Mouse (Mus musculus) retina, embryonic 14.5 days (tissue): ENCODE results near the gene Cd33.

Experiments used
- DNase-seq: peaks from one replicate; pipeline ENCODE4 v3.0.0-alpha.2; 2015; ENCODE audit warnings: low spot score

The Cd33 gene

DNA sequence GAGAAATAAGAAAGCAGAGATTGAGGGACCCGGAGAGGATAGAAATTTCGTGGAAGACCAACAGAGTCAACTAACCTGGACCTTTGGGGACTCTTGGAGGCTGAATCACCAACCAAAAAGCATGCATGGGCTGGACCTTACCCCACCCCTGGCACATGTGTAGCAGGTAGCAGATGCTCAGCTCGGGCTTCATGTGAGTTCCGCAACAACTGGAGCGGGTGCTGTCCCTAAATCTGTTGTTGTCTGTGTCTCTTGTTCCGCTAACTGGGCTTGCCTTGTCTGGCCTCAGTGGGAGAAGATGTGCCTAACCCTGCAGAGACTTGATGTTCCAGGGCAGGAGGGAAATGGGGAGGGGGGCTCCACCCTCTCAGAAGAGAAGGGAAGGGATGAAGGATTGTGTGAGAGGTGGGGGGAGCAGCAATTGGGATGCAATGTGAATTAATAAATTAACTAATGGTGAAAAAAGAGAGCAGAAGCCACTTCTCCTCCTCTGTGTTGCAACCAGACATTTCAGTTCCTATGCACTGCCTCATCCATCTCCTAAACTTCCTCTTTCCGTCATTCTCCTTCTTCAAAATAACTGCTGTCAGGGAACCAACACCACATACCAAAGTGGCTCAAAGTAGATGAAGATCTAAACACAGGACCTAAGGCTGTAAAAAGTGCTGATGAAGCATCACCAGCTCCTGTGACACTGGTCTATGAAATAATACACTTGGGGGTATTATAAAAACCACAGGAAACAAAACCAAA is at the start of gene Cd33:
Gene Cd33, minus strand, starts transcription at position 204 of the 753 bp plus-strand sequence.
- DNase-seq: no peak

GRCm38 (mm10) chr7:43584790-43585189 is 40.6 kb upstream of the Cd33 start:
- DNase-seq: no peak

DNA sequence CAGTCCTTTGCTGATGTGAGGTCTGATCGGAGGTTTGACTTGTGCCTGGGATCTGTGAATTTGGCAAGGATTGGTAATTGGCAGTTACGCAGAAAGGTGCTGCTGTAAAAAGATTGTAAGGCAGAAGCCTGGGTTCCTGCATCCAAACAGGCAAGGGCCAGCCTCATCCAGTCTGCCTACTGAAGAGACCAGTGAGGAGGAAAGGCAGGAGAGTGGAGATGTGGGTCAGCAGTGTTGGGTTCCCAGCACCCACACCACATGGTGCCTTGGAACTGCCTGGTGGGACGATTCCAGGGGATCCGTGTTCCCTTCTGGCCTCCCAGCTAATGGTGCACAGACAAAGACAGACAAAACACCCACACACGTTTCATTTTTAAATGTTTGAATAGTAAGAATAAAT is 36.3 kb upstream of the Cd33 start:
- DNase-seq: no peak

DNA sequence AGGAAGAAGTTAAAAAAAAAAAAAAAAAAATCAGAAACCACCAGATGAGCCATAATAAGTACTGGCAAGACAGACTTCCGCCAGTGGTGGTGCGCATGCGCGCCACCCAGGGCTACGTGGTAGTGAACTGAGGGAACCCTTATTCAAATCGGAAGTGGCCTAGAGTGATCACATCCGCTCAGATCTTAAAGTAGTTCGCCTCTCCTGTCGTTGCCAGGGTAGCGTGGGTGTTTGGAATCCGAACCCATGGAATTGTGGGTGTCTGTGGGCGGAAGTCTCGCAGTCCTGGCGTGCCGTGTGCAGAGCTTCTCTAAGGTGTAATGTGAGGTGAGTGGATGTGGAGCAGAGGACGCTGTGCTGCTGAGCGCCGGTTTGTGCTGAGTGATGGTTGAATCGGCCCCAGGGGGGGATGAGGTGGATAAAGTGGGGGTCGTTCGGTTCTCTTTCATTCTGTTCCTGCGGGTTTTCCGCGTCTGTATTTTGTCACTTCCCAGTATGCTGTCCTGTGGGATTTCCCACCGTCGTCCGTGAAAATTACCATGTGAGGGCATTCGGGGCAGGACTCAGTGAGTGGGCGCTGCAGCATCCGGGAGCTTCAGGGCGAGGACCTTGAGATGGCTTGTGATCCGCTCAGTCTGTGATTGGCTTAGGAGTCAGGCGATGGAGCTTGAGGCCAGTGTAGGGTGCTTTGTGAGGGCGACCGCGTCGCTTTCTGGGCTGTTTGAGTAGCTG is 35.4 kb upstream of the Cd33 start, which contains the start of gene Zfp719:
Gene Zfp719, plus strand, starts transcription at position 171 of the 732 bp plus-strand sequence.
- peak; percentile 95 for DNase-seq

DNA sequence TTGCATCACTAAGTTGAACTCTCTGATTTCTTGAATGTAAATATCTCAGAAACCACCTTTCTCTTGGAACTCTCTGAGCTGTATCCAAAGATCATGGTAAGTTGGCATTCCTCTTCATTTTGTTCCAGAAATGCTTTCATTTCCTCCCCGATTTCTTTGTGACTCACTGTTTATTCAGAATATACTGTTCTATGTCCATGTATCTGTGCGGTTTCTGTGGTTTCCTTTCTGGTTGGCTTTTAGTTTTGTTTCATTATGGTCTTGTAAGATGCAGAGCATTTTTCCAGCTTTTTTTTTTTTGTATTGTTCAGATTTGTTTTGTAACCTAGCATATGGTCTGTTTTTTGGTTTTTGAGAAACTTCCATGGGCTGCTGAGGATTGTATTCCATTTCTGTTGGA is 27.0 kb upstream of the Cd33 start:
- DNase-seq: no peak

DNA sequence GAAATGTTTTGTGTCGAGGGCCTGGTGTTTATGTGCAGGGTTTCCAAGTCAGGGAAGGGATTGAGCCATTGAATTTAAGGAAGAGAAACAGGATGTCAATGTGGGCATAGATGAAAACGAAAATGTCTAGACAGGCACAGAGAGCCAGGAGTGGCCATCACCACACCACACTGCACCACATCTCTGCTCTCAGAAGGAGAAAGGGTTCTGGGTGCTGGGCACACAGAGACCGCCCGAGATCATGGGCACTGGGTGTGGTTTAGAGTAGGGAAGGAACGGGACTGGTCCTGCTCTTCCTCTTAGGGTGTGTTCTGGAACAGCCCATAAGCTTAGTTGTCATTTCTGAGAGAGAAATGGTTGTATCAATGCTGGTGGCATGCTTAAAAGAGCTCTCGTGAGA is 19.1 kb upstream of the Cd33 start:
- DNase-seq: no peak

DNA sequence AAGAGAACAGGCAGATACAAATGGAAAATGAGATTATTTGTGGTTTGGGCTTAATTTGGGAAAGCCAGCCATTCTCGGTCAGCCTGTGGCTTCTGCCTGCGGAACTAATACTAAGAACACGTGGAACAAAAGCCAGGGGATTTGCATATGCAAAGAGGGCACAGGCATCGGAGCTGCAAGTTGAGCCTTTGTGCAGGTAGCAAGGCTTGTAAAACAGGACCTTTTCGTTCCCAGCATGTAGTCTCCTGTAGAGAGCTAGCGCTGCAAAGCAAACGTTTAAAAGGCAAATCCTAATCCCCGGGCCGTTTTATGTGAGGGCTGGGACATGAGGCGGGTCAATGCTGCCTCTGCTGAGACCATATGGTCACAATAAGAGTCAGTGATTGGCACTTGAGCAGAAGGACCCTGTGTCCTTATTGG is 18.4 kb upstream of the Cd33 start:
- peak; percentile 57 for DNase-seq

- DNase-seq: peak; percentile 95
These were observed 17.9 kb upstream of the Cd33 start, which contains the start of gene Zfp658 for GRCm38 (mm10) chr7:43562006-43562633. TSS of gene Zfp658 (plus strand) at chr7:43562256.

DNA sequence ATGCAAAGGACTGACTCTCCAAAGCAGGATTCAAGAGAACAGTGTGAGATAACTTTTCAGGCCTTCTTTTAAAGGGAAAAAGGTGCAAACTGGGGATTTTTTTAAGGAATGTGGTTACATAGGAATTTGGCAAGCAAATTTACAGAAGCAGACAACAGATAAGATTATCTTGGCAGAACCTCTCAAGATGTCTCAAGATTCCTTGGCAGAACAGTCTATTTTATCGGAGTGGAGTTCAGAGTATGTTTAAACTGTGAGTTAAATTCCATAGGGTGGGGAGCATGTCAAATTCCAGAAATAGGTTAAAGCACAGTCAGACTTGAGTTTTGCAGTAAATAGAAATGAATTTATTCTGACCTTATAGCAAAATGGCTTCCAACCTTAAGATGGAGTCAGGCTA is 12.7 kb upstream of the Cd33 start:
- DNase-seq: no peak

GRCm38 (mm10) chr7:43555351-43555750 is 11.1 kb upstream of the Cd33 start:
- no peak for DNase-seq

GRCm38 (mm10) chr7:43554550-43554949 is 10.3 kb upstream of the Cd33 start:
- no peak for DNase-seq

GRCm38 (mm10) chr7:43553153-43553552 is 8.9 kb upstream of the Cd33 start:
- no peak for DNase-seq

- no peak for DNase-seq
These were observed 4.0 kb upstream of the Cd33 start for GRCm38 (mm10) chr7:43548206-43548605.

DNA sequence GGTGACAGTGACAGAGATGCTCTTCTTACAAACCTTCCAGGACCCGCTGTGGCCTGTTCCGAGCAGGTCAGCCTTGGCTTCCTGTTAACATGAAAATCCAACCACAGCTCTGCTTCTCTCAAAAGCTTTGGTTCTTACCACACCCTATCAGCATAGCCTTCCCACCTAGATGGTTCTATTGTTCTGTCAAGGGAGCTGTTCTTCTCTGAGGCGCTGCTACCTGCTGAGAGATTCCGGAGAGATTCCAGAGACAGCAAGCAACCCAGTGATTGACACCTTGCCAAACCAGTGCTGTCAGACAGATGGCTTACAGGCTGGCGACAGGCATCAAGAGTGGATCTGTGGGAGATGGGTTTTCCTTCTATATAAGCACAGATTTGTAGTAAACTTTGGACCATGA is 3.4 kb upstream of the Cd33 start:
- no peak for DNase-seq

- no peak for DNase-seq
These were observed 1.7 kb upstream of the Cd33 start for GRCm38 (mm10) chr7:43545656-43546545.

DNA sequence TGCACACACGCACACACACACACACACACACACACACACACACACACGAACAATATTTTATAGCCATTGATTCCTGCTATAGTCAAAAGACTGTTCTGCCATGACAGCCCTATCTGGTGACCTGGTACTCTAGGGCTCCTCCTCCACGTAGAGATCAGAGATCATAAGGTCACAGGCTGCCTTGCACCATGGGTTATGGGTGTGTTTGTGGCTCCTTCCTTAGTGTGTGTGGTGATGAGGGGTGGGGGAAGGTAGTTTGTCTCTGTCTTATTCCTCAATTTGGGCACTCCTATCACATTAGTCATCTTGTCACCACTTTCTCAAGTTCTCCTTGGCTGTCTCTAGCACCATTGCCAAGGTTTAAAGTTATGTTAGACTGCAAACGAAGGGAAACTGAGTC is 5.7 kb downstream of the Cd33 start:
- DNase-seq: no peak

GRCm38 (mm10) chr7:43532936-43533505 is 11.2 kb downstream of the Cd33 start:
- DNase-seq: no peak

DNA sequence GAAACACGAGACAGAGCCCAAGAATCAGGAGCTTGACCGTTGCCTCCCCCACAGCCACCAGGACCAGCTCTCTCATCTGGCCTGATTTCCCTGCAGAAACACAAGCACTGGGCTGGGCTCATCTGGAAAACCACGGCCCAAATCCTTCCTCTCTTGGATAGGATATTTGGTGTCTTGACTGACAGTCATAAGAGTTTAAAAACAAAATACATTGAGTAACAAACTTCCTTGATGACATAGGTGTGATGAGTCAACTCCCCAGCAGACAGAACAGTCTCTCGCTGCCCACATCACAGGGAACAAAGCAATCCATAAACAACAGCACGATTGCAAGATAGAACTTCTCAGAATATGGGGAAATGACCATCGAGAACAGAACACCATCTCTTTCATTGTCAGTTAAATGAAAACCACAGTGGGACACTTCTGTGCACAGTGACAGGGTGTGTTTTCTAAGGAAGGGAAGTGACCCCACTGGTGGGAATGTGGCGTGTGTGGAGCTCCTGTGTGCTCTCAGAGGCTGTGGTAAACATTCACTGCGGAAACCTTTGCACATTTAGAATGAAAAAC is 13.9 kb downstream of the Cd33 start:
- no peak for DNase-seq

DNA sequence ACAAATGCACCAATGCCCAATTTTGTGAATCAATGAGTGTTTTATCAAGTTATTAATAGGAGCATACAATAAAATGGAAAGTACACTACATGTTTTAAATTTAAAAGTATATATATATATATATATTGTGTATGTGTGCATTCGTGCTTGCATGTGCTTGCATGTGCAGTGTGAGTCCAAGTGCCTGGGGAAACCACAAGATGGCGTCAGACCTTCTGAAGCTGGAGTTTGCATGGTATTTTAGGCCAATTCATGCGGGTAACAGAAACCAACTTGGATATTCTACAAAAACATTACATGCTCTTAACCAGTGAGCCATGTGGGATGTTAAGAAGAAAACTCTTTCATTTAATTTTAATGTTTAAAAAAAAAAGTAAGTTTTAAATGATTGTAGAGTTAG is 18.9 kb downstream of the Cd33 start:
- DNase-seq: no peak

DNA sequence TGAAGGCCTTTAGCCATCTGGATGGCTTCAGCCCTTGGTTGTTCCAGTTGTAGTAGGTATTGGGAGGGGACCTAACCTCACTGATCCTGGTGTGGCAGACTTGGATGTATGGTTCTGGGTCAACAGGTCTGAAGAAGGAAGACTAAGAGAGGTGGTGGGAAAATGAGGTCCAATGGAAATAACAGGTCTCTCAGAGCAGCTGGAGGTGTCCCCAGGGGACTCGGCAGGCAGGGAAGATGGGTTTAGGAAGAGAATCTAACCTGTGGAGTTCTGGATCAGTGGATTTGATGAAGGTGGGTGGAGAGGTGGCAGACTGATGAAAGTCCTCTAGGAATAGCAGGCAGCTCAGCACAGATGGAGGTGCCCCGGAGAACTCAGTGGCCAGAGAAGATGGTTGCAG is 21.5 kb downstream of the Cd33 start:
- DNase-seq: no peak

DNA sequence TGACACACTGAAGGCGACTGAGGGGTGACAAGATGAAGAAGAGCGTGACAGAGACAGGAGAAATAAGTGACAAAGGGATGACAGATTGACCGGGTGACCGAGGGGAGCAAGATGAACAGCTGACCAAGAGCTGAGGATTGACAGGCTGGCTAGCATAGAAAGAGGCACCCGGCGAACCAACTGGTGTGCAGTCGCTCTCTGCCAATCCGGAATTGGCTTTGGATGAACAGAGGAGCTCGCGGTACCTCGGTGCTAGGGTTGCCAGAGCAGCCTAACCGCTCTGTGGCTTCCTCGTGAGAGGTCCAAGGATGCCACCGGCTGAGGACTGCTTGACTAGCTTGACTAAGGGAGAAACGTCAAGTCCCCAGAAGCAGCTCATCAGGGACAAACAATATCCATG is 25.9 kb downstream of the Cd33 start:
- DNase-seq: no peak
